Mouse (Mus musculus) erythroblast, embryonic 14.5 days (primary cell): Measurements from ENCODE around the gene Ubtd1.

Experiments used
- GATA1 ChIP-seq: IDR thresholded peaks from 2 replicates; pipeline ENCODE4 v1.6.1; 2012; ENCODE audit warnings: low read length, inconsistent platforms, mixed read lengths
- TAL1 ChIP-seq: IDR thresholded peaks from 3 replicates; pipeline ENCODE4 v1.6.1; 2012; ENCODE audit warnings: low read length, inconsistent platforms, mixed read lengths

DNA sequence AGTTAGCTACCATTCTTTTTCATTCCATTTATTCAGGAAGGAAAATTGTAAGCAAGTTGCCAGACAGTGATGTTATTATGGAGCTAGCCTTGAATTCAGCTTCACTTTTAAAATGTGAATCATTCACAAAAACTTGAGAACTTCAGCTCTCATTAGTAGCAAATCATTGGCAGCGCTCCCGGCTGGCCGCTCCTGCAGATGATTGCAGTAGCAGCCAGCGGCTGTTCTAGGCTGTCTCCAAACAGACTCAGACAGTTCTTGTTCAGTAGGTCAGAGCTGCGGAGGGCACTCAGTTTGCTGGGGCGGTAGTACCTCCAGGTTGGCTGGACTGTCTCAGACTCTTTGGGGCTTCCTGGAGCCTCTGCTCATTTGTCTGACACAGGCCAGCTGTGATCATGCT lies 11.9 kb downstream of the Ubtd1 start:
- no peak for TF ChIP-seq GATA1
- no peak for TF ChIP-seq TAL1
